Mouse (Mus musculus) thymus, adult 2 months (tissue): ENCODE results near the gene Cstf3. TPM values are rescaled to one million over a fixed set of nuclear protein-coding genes. Genes with fewer than 3 reads are reported as not detected.

ENCODE experiments used
- DNase-seq: peaks from one replicate; pipeline ENCODE4 v3.0.0; 2021
- H3K27ac ChIP-seq: fragments of 200-500 bp; 2 replicates; pipeline ENCODE4 v1.5.1; 2012; ENCODE audit warnings: low read length, control low read depth; ENCODE audit not compliant: control insufficient read depth, insufficient read depth
- H3K27me3 ChIP-seq: fragments of 200-500 bp; 2 replicates; pipeline ENCODE4 v1.6.1; 2012; ENCODE audit warnings: mild to moderate bottlenecking, low read length, moderate library complexity, mixed read lengths; ENCODE audit not compliant: control insufficient read depth, insufficient read depth
- H3K36me3 ChIP-seq: fragments of 200-500 bp; 2 replicates; pipeline ENCODE4 v1.6.1; 2012; ENCODE audit warnings: mild to moderate bottlenecking, low read length, moderate library complexity; ENCODE audit not compliant: control insufficient read depth, insufficient read depth
- H3K4me1 ChIP-seq: fragments of 200-500 bp; replicated peaks from 2 replicates; pipeline ENCODE4 v1.6.1; 2012; ENCODE audit warnings: low read length; ENCODE audit not compliant: control insufficient read depth, insufficient read depth
- H3K4me3 ChIP-seq: fragments of 200-500 bp; 2 replicates; pipeline ENCODE4 v1.5.1; 2012; ENCODE audit warnings: mild to moderate bottlenecking, low read length, control low read depth, moderate library complexity; ENCODE audit not compliant: control insufficient read depth, insufficient read depth
- CTCF ChIP-seq: fragments of 200-500 bp; IDR thresholded peaks from 2 replicates; pipeline ENCODE4 v1.5.1; 2012; ENCODE audit warnings: mild to moderate bottlenecking, control low read depth, low read length, moderate library complexity, borderline replicate concordance; ENCODE audit not compliant: control insufficient read depth, poor library complexity, insufficient read depth; ENCODE audit errors: extremely low read depth
- POLR2A ChIP-seq: fragments of 200-500 bp; IDR thresholded peaks from 2 replicates; pipeline ENCODE4 v1.6.1; 2012; ENCODE audit warnings: mild to moderate bottlenecking, low read length, control low read depth, moderate library complexity; ENCODE audit not compliant: control insufficient read depth, poor library complexity, insufficient read depth; ENCODE audit errors: extremely low read depth
- WGBS: fragments of 180-500 bp; shearing (Covaris S2); methylation state at CpG from one replicate; pipeline ENCODE4 v1.1.7; 2018; 5-methylcytosine and 5-hydroxymethylcytosine counted together
- polyA plus RNA-seq: library from polyadenylated mRNA; depleted of rRNA; stranded (reverse); fragments of >200 nt; gene quantifications from 2 replicates; pipeline ENCODE4 v1.2.3, GENCODE M21; 2012; rRNA removed

Cstf3 gene
- polyA plus RNA-seq, 1 experiment: 17.4 TPM

- H3K27ac ChIP-seq: no peak overlapping the region
- H3K4me1 ChIP-seq: peaks cover 9% of the 10 kb centered on the region; the same call in 1 of the 2 replicates
- H3K36me3 ChIP-seq: no peaks in the 10 kb centered on the region
- H3K4me3 ChIP-seq: no peak overlapping the region
- TF ChIP-seq CTCF (no peak), POLR2A (no peak)
- peaks cover 18% of the 10 kb centered on the region for H3K27me3 ChIP-seq
- 71% methylated on average over 6 of the region's 6 CpGs for WGBS
- no peak for DNase-seq
These were observed 119.5 kb downstream of the Cstf3 start for GRCm38 (mm10) chr2:104709786-104710337.

- H3K4me1 ChIP-seq: peaks cover 9% of the 10 kb centered on the region; the same call in 1 of the 2 replicates
- DNase-seq: no peak
- 15% methylated on average over 6 of the region's 6 CpGs for WGBS
- H3K4me3 ChIP-seq: no peak overlapping the region
- peaks cover 18% of the 10 kb centered on the region for H3K27me3 ChIP-seq
- no peak overlapping the region for H3K27ac ChIP-seq
- no peaks in the 10 kb centered on the region for H3K36me3 ChIP-seq
- TF ChIP-seq POLR2A: no peak
- no peak for TF ChIP-seq CTCF
These were observed 120.5 kb downstream of the Cstf3 start for GRCm38 (mm10) chr2:104710670-104711370.

GRCm38 (mm10) chr2:104711585-104712485, 121.5 kb downstream of the Cstf3 start, which contains the start of gene Tcp11l1:
TSS of gene Tcp11l1 (minus strand) at chr2:104712169.
- H3K4me1 ChIP-seq: peaks cover 9% of the 10 kb centered on the region; the same call in 1 of the 2 replicates
- no peak within 1 kb of the TSS for H3K27ac ChIP-seq
- under 1% methylated on average over 91 of the region's 99 CpGs for WGBS
- TF ChIP-seq POLR2A (no peak), CTCF (no peak)
- no peaks in the 10 kb centered on the region for H3K36me3 ChIP-seq
- H3K27me3 ChIP-seq: peaks cover 18% of the 10 kb centered on the region
- DNase-seq: peak; percentile 31
- peak within 1 kb of the TSS; percentile 52 for H3K4me3 ChIP-seq

GRCm38 (mm10) chr2:104712486-104712809, 122.1 kb downstream of the Cstf3 start:
- Histone ChIP-seq H3K27me3 (peaks cover 18% of the 10 kb centered on the region), H3K4me3 (peak overlapping the region; percentile 52), H3K4me1 (peaks cover 9% of the 10 kb centered on the region; the same call in 1 of the 2 replicates), H3K36me3 (no peaks in the 10 kb centered on the region), H3K27ac (no peak overlapping the region)
- WGBS: 17% methylated on average over 7 of the region's 7 CpGs
- TF ChIP-seq CTCF (no peak), POLR2A (no peak)
- no peak for DNase-seq

GRCm38 (mm10) chr2:104714254-104714691, 124.0 kb downstream of the Cstf3 start:
- 91% methylated on average over 15 of the region's 15 CpGs for WGBS
- peaks cover 9% of the 10 kb centered on the region; the same call in 1 of the 2 replicates for H3K4me1 ChIP-seq
- no peak overlapping the region for H3K4me3 ChIP-seq

More at GRCm38 (mm10) chr2:104714254-104714691, 124.0 kb downstream of the Cstf3 start:
- DNase-seq: no peak
- Histone ChIP-seq H3K36me3 (no peaks in the 10 kb centered on the region), H3K27ac (no peak overlapping the region), H3K27me3 (peaks cover 18% of the 10 kb centered on the region)
- no peak for TF ChIP-seq POLR2A
- no peak for TF ChIP-seq CTCF

Other genes with a start within 250 kb of the Cstf3 start
- gene D430041D05Rik, start 179.5 kb upstream of the Cstf3 start, polyA plus RNA-seq: 3.0 and 3.3 TPM in 2 replicates
- gene Hipk3, start 96.1 kb upstream of the Cstf3 start, polyA plus RNA-seq: 28.5 and 28.6 TPM in 2 replicates
- gene Tcp11l1, start 121.6 kb downstream of the Cstf3 start, polyA plus RNA-seq: 1.4 and 2.0 TPM in 2 replicates
- not detected in 2 replicates for gene Pin1rt1, start 125.9 kb downstream of the Cstf3 start, polyA plus RNA-seq
- 0.56 and 0.86 TPM in 2 replicates for gene Depdc7, start 152.4 kb downstream of the Cstf3 start, polyA plus RNA-seq
- gene Qser1, start 226.2 kb downstream of the Cstf3 start, polyA plus RNA-seq: 7.2 and 8.2 TPM in 2 replicates